Mouse (Mus musculus) liver, embryonic 16.5 days (tissue): Measurements from ENCODE around the gene Nck2. TPM values are rescaled to one million over a fixed set of nuclear protein-coding genes. Genes with fewer than 3 reads are reported as not detected.
A peak's percentile ranks its signal among the peaks of the same experiment; 100 is the strongest.

Experiments
- ATAC-seq: fragments of 200-750 bp; cut with Nextera tagmentation; 2 replicates; pipeline ENCODE4 v1.8.0; 2017; ENCODE audit warnings: low read depth, mild to moderate bottlenecking, moderate number of reproducible peaks, moderate library complexity
- H3K27ac ChIP-seq: fragments of 300-500 bp; sonication (generic); 2 replicates; pipeline ENCODE4 v1.5.1; 2014; ENCODE audit warnings: mild to moderate bottlenecking, low read length
- H3K27me3 ChIP-seq: fragments of 300-500 bp; sonication (generic); 2 replicates; pipeline ENCODE4 v1.6.1; 2014; ENCODE audit warnings: low read depth, low read length, mixed read lengths; ENCODE audit not compliant: control insufficient read depth, insufficient read depth
- H3K36me3 ChIP-seq: fragments of 300-500 bp; sonication (generic); 2 replicates; pipeline ENCODE4 v1.6.1; 2014; ENCODE audit warnings: mild to moderate bottlenecking; ENCODE audit not compliant: control insufficient read depth, insufficient read depth
- H3K4me1 ChIP-seq: fragments of 300-500 bp; sonication (generic); 2 replicates; pipeline ENCODE4 v1.6.1; 2014; ENCODE audit warnings: low read depth, low read length, mixed read lengths; ENCODE audit not compliant: control insufficient read depth
- H3K4me2 ChIP-seq: fragments of 300-500 bp; sonication (generic); 2 replicates; pipeline ENCODE4 v1.6.1; 2014; ENCODE audit warnings: low read depth, low read length, mixed read lengths
- H3K4me3 ChIP-seq: fragments of 300-500 bp; sonication (generic); 2 replicates; pipeline ENCODE4 v1.5.1; 2014; ENCODE audit warnings: low read depth, mild to moderate bottlenecking, low read length
- H3K9ac ChIP-seq: fragments of 300-500 bp; sonication (generic); 2 replicates; pipeline ENCODE4 v1.6.1; 2014; ENCODE audit warnings: low read depth, low read length
- H3K9me3 ChIP-seq: fragments of 300-500 bp; sonication (generic); replicated peaks from 2 replicates; pipeline ENCODE4 v1.6.1; 2016; ENCODE audit warnings: low read length; ENCODE audit not compliant: control insufficient read depth
- WGBS: fragments of 180-500 bp; shearing (Covaris S2); extraction: QIAGEN DNeasy Blood & Tissue Kit; methylation state at CpG from one replicate; pipeline ENCODE4 v1.1.7; 2014; ENCODE audit not compliant: insufficient replicate concordance; 5-methylcytosine and 5-hydroxymethylcytosine counted together
- polyA plus RNA-seq: library from polyadenylated mRNA; unstranded; fragments of >200 nt; fragmentation: Nextera tagmentation; extraction: Ambion mirVana; gene quantifications from 2 replicates; pipeline ENCODE4 v1.2.1, GENCODE M21; 2015

Gene Nck2
- 8.4 and 9.5 TPM in 2 replicates for polyA plus RNA-seq

DNA sequence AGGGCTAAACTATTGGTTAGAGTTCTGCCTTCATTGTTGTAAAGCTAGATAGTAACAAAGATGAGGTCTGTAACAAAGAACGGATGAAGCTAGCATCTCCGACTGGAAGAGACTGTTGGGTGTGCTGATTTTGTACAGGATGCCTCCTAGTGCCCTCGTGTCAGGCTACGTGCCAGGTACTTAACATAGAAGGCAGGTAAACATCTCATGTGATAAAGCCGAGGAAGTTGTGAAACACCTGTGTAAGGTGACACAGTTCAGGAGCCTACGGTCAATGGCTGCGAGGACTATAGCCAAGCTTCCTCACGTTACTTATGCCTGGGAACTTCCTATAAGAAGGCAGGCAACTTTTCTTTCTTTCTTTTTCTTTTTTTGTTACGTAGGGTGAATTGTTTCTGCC is at the start of gene Nck2:
Nck2 (plus strand) TSS at position 49 of the 400 bp plus-strand sequence.
- 31% methylated on average over 9 of the region's 9 CpGs for WGBS
- peak within 1 kb of the TSS; percentile 66 for H3K4me2 ChIP-seq
- peak; percentile 11; the same call in 1 of the 2 replicates for ATAC-seq
- H3K27me3 ChIP-seq: no peaks in the 10 kb centered on the region
- no peaks in the 10 kb centered on the region for H3K9me3 ChIP-seq
- H3K9ac ChIP-seq: peak within 1 kb of the TSS; percentile 83
- H3K36me3 ChIP-seq: no peaks in the 10 kb centered on the region
- peak within 1 kb of the TSS; percentile 65 for H3K27ac ChIP-seq
- H3K4me3 ChIP-seq: peak within 1 kb of the TSS; percentile 82
- peaks cover 24% of the 10 kb centered on the region for H3K4me1 ChIP-seq

GRCm38 (mm10) chr1:43395040-43395439 is 49.3 kb upstream of the Nck2 start:
- Histone ChIP-seq H3K36me3 (no peaks in the 10 kb centered on the region), H3K27ac (no peak overlapping the region), H3K9ac (no peak overlapping the region), H3K27me3 (no peaks in the 10 kb centered on the region), H3K9me3 (no peaks in the 10 kb centered on the region), H3K4me3 (no peak overlapping the region), H3K4me2 (no peak overlapping the region), H3K4me1 (peaks cover 9% of the 10 kb centered on the region)
- 61% methylated on average over 2 of the region's 2 CpGs for WGBS
- no peak for ATAC-seq

- Histone ChIP-seq H3K4me2 (no peak overlapping the region), H3K9ac (no peak overlapping the region), H3K4me1 (peaks cover 9% of the 10 kb centered on the region), H3K27ac (no peak overlapping the region), H3K27me3 (no peaks in the 10 kb centered on the region), H3K4me3 (no peak overlapping the region), H3K9me3 (no peaks in the 10 kb centered on the region), H3K36me3 (no peaks in the 10 kb centered on the region)
- ATAC-seq: no peak
- WGBS: 53% methylated on average over 1 of the region's 1 CpGs
Observed at GRCm38 (mm10) chr1:43395799-43396198, 48.6 kb upstream of the Nck2 start.

- Histone ChIP-seq H3K27me3 (no peaks in the 10 kb centered on the region), H3K9ac (no peak overlapping the region), H3K4me2 (no peak overlapping the region), H3K36me3 (no peaks in the 10 kb centered on the region), H3K4me3 (no peak overlapping the region), H3K27ac (no peak overlapping the region), H3K9me3 (no peaks in the 10 kb centered on the region), H3K4me1 (peaks cover 9% of the 10 kb centered on the region)
- WGBS: 59% methylated on average over 5 of the region's 5 CpGs
- no peak for ATAC-seq
Observed at GRCm38 (mm10) chr1:43396522-43396921, 47.9 kb upstream of the Nck2 start.

- no peak overlapping the region for H3K4me3 ChIP-seq
- 83% methylated on average over 2 of the region's 2 CpGs for WGBS
- peaks cover 9% of the 10 kb centered on the region for H3K4me1 ChIP-seq
- H3K36me3 ChIP-seq: no peaks in the 10 kb centered on the region
- H3K27me3 ChIP-seq: no peaks in the 10 kb centered on the region
- no peak for ATAC-seq
- H3K4me2 ChIP-seq: no peak overlapping the region
- no peaks in the 10 kb centered on the region for H3K9me3 ChIP-seq
- no peak overlapping the region for H3K27ac ChIP-seq
- H3K9ac ChIP-seq: no peak overlapping the region
Observed at GRCm38 (mm10) chr1:43397096-43397495, 47.3 kb upstream of the Nck2 start.

GRCm38 (mm10) chr1:43398738-43399601 is 45.4 kb upstream of the Nck2 start:
- no peak overlapping the region for H3K4me3 ChIP-seq
- 69% methylated on average over 10 of the region's 10 CpGs for WGBS
- no peak for ATAC-seq
- H3K9me3 ChIP-seq: no peaks in the 10 kb centered on the region
- no peak overlapping the region for H3K4me2 ChIP-seq
- H3K27ac ChIP-seq: 0 out of 2 replicates have a peak overlapping the region, but pooled peaks have one; percentile 8
- H3K9ac ChIP-seq: no peak overlapping the region
- no peaks in the 10 kb centered on the region for H3K36me3 ChIP-seq
- peaks cover 9% of the 10 kb centered on the region for H3K4me1 ChIP-seq
- no peaks in the 10 kb centered on the region for H3K27me3 ChIP-seq

- no peak overlapping the region for H3K9ac ChIP-seq
- H3K4me2 ChIP-seq: no peak overlapping the region
- no peaks in the 10 kb centered on the region for H3K27me3 ChIP-seq
- ATAC-seq: peak; percentile 72
- H3K9me3 ChIP-seq: no peaks in the 10 kb centered on the region
- no peak overlapping the region for H3K4me3 ChIP-seq
- H3K4me1 ChIP-seq: peaks cover 9% of the 10 kb centered on the region
- 12% methylated on average over 8 of the region's 8 CpGs for WGBS
- 0 out of 2 replicates have a peak overlapping the region, but pooled peaks have one; percentile 8 for H3K27ac ChIP-seq
- no peaks in the 10 kb centered on the region for H3K36me3 ChIP-seq
Observed at GRCm38 (mm10) chr1:43399602-43400216, 44.7 kb upstream of the Nck2 start.

- Histone ChIP-seq H3K27me3 (no peaks in the 10 kb centered on the region), H3K4me1 (peaks cover 9% of the 10 kb centered on the region), H3K9me3 (no peaks in the 10 kb centered on the region), H3K36me3 (no peaks in the 10 kb centered on the region), H3K4me2 (no peak overlapping the region), H3K9ac (no peak overlapping the region), H3K4me3 (no peak overlapping the region), H3K27ac (no peak overlapping the region)
- no peak for ATAC-seq
- 60% methylated on average over 3 of the region's 3 CpGs for WGBS
Observed at GRCm38 (mm10) chr1:43400655-43401054, 43.7 kb upstream of the Nck2 start.

- Histone ChIP-seq H3K9ac (no peak overlapping the region), H3K36me3 (no peaks in the 10 kb centered on the region), H3K4me2 (no peak overlapping the region), H3K9me3 (no peaks in the 10 kb centered on the region), H3K4me3 (no peak overlapping the region), H3K27ac (no peak overlapping the region), H3K27me3 (no peaks in the 10 kb centered on the region), H3K4me1 (peaks cover 9% of the 10 kb centered on the region)
- no peak for ATAC-seq
Observed at GRCm38 (mm10) chr1:43403341-43403740, 41.0 kb upstream of the Nck2 start.
